Mouse (Mus musculus) gonadal fat pad, adult 2 months (tissue): Measurements from ENCODE around the gene Rap1gap2. TPM values are rescaled to one million over a fixed set of nuclear protein-coding genes. Genes with fewer than 3 reads are reported as not detected.

ENCODE experiments used
- DNase-seq: peaks from one replicate; pipeline ENCODE4 v3.0.0-alpha.2; 2012; ENCODE audit warnings: low read depth
- polyA plus RNA-seq: library from polyadenylated mRNA; depleted of rRNA; stranded (reverse); fragments of >200 nt; gene quantifications from 2 replicates; pipeline ENCODE4 v1.2.3, GENCODE M21; 2012

Rap1gap2 gene
- polyA plus RNA-seq, 1 experiment = 23.6 TPM

GRCm38 (mm10) chr11:74537352-74537751, 73.4 kb downstream of the Rap1gap2 start:
- no peak for DNase-seq

- DNase-seq = no peak
These were observed 74.4 kb downstream of the Rap1gap2 start for GRCm38 (mm10) chr11:74536140-74536842.

GRCm38 (mm10) chr11:74534380-74534779, 76.3 kb downstream of the Rap1gap2 start:
- DNase-seq = no peak

- no peak for DNase-seq
These were observed 77.7 kb downstream of the Rap1gap2 start for GRCm38 (mm10) chr11:74533050-74533449.

GRCm38 (mm10) chr11:74532401-74532800, 78.3 kb downstream of the Rap1gap2 start:
- no peak for DNase-seq

- DNase-seq = no peak
These were observed 79.0 kb downstream of the Rap1gap2 start for GRCm38 (mm10) chr11:74531725-74532124.

GRCm38 (mm10) chr11:74529803-74530202, 80.9 kb downstream of the Rap1gap2 start:
- DNase-seq = no peak

GRCm38 (mm10) chr11:74527555-74527954, 83.2 kb downstream of the Rap1gap2 start:
- no peak for DNase-seq

GRCm38 (mm10) chr11:74526180-74527158, 84.2 kb downstream of the Rap1gap2 start:
- no peak for DNase-seq

GRCm38 (mm10) chr11:74525605-74526004, 85.1 kb downstream of the Rap1gap2 start:
- no peak for DNase-seq

- DNase-seq = no peak
These were observed 85.5 kb downstream of the Rap1gap2 start for GRCm38 (mm10) chr11:74525205-74525604.

- no peak for DNase-seq
These were observed 86.4 kb downstream of the Rap1gap2 start for GRCm38 (mm10) chr11:74524050-74524965.

GRCm38 (mm10) chr11:74523210-74523951, 87.3 kb downstream of the Rap1gap2 start:
- no peak for DNase-seq

GRCm38 (mm10) chr11:74522487-74523209, 88.1 kb downstream of the Rap1gap2 start:
- no peak for DNase-seq

- no peak for DNase-seq
These were observed 88.7 kb downstream of the Rap1gap2 start for GRCm38 (mm10) chr11:74521981-74522486.

GRCm38 (mm10) chr11:74520201-74520600, 90.5 kb downstream of the Rap1gap2 start:
- no peak for DNase-seq

GRCm38 (mm10) chr11:74516112-74516511, 94.6 kb downstream of the Rap1gap2 start:
- no peak for DNase-seq

- DNase-seq = no peak
These were observed 95.7 kb downstream of the Rap1gap2 start for GRCm38 (mm10) chr11:74515046-74515445.

GRCm38 (mm10) chr11:74512595-74512994, 98.1 kb downstream of the Rap1gap2 start:
- no peak for DNase-seq

GRCm38 (mm10) chr11:74506275-74506674, 104.4 kb downstream of the Rap1gap2 start:
- no peak for DNase-seq
